Mouse (Mus musculus) gastrocnemius, adult 2 months (tissue): Measurements from ENCODE around the gene Ppp1r35. TPM values are rescaled to one million over a fixed set of nuclear protein-coding genes. Genes with fewer than 3 reads are reported as not detected.
A peak's percentile ranks its signal among the peaks of the same experiment; 100 is the strongest.

Experiments
- DNase-seq: peaks from one replicate; pipeline ENCODE4 v3.0.0; 2022
- H3K27ac ChIP-seq: fragments of 200-600 bp; 2 replicates; pipeline ENCODE4 v1.8.1; 2022; ENCODE audit warnings: mild to moderate bottlenecking
- H3K4me3 ChIP-seq: fragments of 200-600 bp; 2 replicates; pipeline ENCODE4 v1.8.1; 2022; ENCODE audit warnings: mild to moderate bottlenecking, moderate library complexity
- CTCF ChIP-seq: fragments of 200-600 bp; IDR thresholded peaks from 2 replicates; pipeline ENCODE4 v1.8.1; 2022; ENCODE audit warnings: antibody characterized with exemption, mild to moderate bottlenecking, moderate library complexity
- intact Hi-C: fragments of 180-260 bp; cut with DNase I; formaldehyde crosslinking; loops from one replicate; pipeline ENCODE4 v1.15.1; 2025
- total RNA-seq, 2 experiments: library from RNA; stranded (reverse); gene quantifications; 2 replicates each; pipeline ENCODE4 v1.2.3; 2021

Ppp1r35 gene
- total RNA-seq, 2 experiments from 2014 or later = 5.4 to 6.9 TPM

DNA sequence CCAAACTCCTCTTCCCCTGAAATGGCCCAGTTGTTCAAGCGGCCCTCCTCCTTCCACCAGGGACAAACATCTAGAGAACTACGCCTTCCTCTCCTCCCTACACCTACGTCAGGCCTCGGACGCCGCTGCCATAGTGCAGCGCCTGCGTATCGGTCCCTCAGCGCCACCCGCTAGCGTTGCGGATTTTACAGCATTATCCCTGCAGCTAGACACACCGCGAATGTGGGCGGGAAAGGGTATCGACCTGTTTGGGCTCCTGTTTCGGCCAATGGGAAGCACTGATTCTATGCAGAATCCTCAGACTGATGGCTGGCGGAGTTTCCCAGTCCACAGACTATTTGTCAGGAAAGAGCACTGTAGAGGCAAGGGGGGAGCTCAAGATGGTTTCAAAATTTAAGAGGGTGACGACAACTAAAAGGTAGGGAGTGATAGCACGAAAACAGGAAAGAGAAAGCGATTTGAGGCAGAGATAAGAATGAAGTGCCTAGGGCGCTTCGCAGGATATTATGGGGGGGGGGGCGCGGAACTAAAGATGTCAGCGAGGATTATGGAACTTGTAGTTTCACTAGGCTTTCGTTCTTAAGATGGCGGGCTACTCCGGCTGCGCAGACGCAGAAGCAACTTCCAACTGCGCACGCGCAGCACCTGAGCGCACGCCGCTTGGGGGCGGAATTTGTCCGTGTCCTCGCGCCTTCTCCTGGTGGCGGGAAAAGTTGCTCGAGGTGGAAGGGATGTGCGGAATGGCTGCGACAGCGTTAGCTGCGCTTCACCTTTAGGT, 8.7 kb downstream of the Ppp1r35 start, which contains the start of the genes Mepce and Zcwpw1:
TSS of gene Mepce (minus strand) at position 505 of the 778 bp plus-strand sequence.
TSS of gene Zcwpw1 (plus strand) at position 648 of the 778 bp plus-strand sequence.
- peak within 1 kb of the TSS; percentile 98 for H3K27ac ChIP-seq
- H3K4me3 ChIP-seq = peak within 1 kb of the TSS; percentile 89
- peak; percentile 96 for DNase-seq
- peak; percentile 79 for TF ChIP-seq CTCF
- intact Hi-C loops = loop anchor here (10.0 kb wide), 2 partner anchors 387 to 443 kb away; partner anchors contain the start of genes Ap4m1 and Mcm7

DNA sequence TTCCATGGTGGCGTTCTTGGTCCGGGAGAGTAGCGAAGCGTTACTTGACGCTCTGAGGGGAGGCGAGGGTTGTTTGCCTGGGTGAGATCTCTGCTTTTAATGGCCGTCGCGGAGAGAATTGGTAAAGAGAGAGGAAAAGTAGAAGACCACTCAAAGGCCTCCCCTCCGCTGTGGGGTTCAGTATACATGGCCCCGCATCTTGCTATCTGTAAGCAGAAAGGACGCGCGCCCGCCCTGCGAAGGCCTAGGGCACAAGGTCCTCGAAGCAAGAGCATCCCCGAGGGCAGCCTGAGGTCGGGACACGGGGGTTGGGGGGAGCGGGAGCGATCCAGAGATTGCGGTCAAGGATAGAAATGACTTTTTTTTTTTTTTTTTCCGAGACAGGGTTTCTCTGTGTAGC, 9.5 kb downstream of the Ppp1r35 start:
- Histone ChIP-seq H3K27ac (no peak overlapping the region), H3K4me3 (peak overlapping the region; percentile 89)
- intact Hi-C loops = loop anchor here (10.0 kb wide), 2 partner anchors 387 to 443 kb away; partner anchors contain the start of genes Ap4m1 and Mcm7
- peak; percentile 51 for DNase-seq
- TF ChIP-seq CTCF = no peak

DNA sequence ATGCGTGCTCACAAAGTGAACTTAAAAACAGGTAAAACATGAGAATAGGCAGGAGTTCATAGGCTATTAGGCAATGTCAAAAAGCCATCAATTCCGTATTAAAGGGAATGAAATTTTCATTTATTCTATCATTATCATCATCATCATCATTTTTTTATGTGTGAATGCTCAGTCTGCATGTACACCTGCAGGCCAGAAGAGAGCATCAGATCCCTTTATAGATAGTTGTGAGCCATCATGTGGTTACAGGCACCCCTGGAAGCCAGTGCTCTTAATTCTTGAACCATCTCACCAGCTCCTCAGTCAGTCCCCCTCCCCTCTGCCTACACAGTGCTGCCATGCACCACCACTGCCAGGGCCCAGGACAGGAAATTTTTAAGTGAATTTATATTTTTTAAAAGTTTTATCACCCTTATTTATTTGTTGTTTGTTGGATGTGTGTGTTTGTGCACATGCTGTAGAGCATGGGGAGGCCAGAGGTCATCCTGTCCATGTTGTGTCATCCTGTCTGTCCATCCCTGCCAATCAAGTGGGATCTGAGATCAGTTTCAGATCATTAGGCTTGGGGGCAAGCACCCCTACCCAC, 10.4 kb downstream of the Ppp1r35 start:
- Histone ChIP-seq H3K4me3 (no peak overlapping the region), H3K27ac (no peak overlapping the region)
- intact Hi-C loops = loop anchor here (10.0 kb wide), 2 partner anchors 386 to 444 kb away; partner anchors contain the start of genes Ap4m1 and Mcm7
- DNase-seq = no peak
- TF ChIP-seq CTCF = no peak

DNA sequence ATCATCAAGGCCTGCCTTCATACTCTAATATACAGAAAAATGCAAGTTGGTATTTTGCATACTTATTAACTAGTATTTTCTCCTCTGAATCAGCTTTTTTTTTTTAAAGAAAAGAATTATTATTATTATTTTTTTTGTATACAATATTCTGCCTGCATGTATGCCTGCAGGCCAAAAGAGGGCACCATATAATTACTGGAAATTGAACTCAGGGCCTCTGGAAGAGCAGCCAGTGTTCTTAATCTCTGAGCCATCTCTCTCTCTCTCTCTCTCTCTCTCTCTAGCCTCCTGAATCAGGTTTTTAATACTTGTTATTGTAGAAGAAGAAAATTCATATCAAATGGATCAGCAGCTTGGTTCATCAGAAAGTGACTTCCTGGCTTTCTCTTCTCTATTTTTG, 12.9 kb downstream of the Ppp1r35 start:
- Histone ChIP-seq H3K27ac (no peak overlapping the region), H3K4me3 (no peak overlapping the region)
- intact Hi-C loops = no loop called here
- TF ChIP-seq CTCF = peak; percentile 52
- DNase-seq = no peak

DNA sequence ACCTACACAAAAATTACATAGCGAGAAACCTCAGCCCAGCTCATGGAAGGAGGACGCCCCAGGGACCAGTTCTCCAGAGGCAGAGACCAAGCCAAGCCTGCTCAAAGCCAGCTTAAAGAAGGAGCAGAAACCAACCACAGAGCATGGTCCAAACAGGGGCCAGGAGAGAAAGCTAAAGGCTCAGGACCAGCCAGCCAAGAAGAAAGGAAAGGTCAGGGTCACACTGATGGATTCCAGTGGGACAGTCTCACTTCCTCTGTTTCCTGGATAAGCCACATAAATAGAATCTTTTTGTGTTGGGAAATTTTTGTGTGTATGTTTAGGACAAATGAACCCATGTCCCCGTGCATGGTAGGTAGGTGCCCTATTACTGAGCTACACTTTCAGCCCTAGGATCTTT, 18.0 kb downstream of the Ppp1r35 start:
- no peak for TF ChIP-seq CTCF
- intact Hi-C loops = no loop called here
- DNase-seq = no peak
- H3K4me3 ChIP-seq = no peak overlapping the region
- H3K27ac ChIP-seq = no peak overlapping the region

DNA sequence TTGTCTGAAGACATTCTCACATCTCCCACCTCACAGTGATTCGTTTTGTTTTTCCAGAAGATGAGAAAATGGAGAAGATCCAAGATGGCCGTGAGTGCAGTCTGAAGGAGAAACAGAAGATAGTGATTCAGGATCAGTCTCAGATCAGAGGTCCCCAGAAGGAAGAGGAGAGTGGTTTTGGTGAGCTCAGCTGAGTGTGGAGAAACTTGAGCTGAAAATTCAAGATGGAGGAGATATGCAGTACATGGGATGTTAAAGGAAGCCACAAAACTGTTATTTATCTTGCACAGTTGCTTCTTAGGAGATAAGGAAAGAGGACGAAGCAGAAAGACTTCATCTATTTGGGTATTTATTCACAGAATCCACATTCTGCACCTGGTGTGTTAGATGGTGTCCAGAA, 22.3 kb downstream of the Ppp1r35 start:
- intact Hi-C loops = no loop called here
- Histone ChIP-seq H3K4me3 (no peak overlapping the region), H3K27ac (no peak overlapping the region)
- no peak for TF ChIP-seq CTCF
- DNase-seq = no peak

DNA sequence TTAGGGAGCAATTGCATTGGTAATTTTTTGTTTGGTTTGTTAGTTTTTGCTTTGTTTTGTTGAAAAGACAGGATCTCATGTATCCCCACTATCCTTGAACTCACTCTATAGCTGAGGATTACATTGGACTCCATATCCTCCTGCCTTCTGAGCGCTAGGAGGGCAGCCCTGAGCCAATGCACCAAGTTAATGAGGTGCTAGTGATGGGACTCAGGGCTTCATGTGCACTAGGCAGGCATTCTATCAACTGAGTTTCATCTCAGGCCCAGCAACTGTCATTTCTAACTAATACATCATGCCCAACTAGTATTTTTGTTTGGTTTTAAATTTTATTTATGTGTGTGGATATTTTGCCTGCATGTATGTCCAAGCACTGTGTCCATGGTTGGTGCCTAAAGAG, 27.5 kb downstream of the Ppp1r35 start:
- intact Hi-C loops = no loop called here
- Histone ChIP-seq H3K27ac (no peak overlapping the region), H3K4me3 (no peak overlapping the region)
- no peak for DNase-seq
- TF ChIP-seq CTCF = no peak

DNA sequence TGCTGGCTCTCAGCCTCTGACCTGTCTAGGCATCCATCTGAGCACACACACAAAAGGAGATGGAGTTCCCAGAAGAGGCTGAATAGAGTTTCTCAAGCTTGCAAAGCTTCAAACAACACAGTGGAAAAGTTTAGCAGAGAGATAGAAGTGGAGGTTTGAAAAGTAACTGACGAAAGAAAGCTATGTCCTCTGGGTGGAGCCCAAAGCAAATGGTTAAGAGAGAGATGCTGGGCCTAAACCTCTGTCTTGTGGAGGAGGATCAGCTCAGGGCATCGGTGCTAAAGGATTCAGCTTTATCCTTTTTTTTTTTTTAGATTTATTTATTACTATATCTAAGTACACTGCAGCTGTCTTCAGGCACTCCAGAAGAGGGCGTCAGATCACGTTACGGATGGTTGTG, 29.7 kb downstream of the Ppp1r35 start:
- Histone ChIP-seq H3K27ac (no peak overlapping the region), H3K4me3 (no peak overlapping the region)
- TF ChIP-seq CTCF = no peak
- intact Hi-C loops = no loop called here
- DNase-seq = no peak

DNA sequence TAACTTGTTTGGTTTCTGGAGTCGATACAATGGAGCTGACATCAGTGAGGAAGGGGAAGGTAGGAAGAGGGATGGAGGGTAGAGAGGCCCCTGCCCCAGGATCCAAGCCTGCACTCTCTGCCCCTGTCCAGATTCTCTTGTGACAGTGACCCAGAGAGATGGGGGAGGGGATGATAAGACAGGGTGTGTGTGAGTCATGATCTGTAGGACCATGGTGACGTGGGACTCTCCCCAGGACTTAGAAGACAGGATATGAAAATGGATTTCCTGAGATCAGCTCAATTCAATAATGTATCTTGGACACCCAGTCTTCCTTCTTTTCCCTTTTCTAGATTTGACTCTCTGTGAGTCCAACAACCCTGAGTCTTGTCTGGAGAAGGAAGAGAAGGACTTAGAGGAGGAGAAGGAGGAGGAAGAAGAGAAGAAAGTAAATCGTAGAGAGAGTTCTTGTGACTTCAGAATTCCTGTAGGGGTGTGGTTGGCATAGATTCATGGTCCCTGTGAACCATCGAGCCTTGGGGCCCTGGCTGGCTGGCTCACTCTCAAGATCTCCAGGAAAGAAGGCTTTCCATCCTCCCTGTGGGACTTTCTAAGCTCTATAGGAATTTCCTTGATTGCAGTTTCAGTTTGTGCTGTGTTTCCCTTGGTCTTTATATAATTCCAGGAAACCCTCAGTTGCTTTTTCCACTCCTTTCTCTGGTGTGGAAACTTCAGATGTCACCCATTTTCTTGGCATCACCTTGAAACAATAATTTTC, 39.0 kb downstream of the Ppp1r35 start:
- Histone ChIP-seq H3K27ac (no peak overlapping the region), H3K4me3 (no peak overlapping the region)
- no peak for DNase-seq
- intact Hi-C loops = no loop called here
- TF ChIP-seq CTCF = no peak

DNA sequence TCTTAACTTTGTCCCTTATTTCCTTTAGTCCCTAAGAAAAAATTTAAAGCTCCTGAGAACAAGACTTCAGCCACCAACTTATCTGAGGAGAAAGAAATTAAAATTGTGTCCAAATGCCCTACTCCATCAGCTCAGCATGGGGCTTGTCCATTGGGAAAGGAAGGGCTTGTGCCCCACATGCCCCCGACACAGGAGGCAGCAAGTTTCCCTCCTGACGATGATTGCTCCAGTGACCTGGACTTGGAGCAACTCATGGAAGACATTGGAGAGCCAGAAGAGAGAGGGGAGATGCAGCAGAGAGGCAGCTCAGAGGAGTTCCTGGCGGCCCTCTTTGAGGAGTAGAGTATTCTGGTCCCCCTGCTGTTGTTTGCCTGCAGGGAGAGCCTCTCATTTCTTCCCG, 43.5 kb downstream of the Ppp1r35 start:
- H3K4me3 ChIP-seq = no peak overlapping the region
- no peak for TF ChIP-seq CTCF
- intact Hi-C loops = no loop called here
- DNase-seq = no peak
- no peak overlapping the region for H3K27ac ChIP-seq

DNA sequence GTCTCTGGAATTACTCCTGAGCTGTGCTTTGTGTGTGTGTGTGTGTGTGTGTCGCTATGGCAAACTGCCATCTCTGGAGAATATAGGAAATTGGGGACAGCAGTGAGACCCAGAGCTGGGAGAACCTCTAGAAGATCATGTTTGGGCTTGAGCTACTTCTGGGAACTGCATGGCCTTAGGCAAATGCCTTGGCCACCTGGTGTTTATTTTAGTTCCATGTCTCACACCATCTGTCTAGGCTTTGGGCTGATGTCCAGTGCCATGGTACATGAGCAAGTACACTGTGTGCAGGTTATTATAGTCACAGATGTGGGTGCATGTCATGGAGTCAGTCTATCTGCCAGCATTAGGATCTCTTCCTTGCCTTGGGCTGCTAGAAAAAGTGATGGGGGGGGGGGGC, 44.0 kb downstream of the Ppp1r35 start:
- no peak overlapping the region for H3K27ac ChIP-seq
- no peak overlapping the region for H3K4me3 ChIP-seq
- intact Hi-C loops = no loop called here
- DNase-seq = no peak
- no peak for TF ChIP-seq CTCF

DNA sequence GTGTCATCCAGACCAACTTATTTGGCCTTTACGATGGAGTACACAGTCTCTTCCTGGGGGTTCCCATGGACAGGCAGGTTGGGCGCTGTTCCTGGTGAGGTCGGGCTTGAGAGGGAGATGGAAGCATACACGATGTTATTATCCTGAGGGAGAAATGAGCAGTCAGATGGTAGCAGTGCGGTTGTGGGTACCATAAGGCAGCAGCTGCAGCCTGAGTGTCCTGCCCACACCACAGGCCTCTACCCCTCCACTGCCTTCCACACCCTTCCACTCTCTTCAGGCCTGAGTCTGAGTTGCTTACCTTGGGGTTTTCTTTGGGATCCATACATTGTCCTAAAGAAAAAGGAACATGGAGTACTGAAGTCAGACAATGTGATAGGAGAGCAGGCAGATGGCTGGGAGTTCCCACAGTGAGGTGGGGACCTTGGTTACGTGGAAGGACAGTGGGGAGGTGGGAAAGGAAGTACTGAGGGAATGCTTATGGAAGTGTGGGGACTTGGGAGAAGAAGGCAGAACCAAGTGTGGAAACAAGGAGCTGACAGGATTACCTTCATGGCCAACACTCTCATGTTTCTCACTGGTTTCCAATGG, 44.9 kb downstream of the Ppp1r35 start:
- DNase-seq = no peak
- Histone ChIP-seq H3K4me3 (no peak overlapping the region), H3K27ac (no peak overlapping the region)
- TF ChIP-seq CTCF = no peak
- intact Hi-C loops = no loop called here
